Mouse (Mus musculus) thymus, adult 2 months (tissue): Measurements from ENCODE around the gene Il25.

ENCODE experiments used
- CTCF ChIP-seq: fragments of 200-500 bp; IDR thresholded peaks from 2 replicates; pipeline ENCODE4 v1.5.1; 2012; ENCODE audit warnings: mild to moderate bottlenecking, control low read depth, low read length, moderate library complexity, borderline replicate concordance; ENCODE audit not compliant: control insufficient read depth, poor library complexity, insufficient read depth; ENCODE audit errors: extremely low read depth
- POLR2A ChIP-seq: fragments of 200-500 bp; IDR thresholded peaks from 2 replicates; pipeline ENCODE4 v1.6.1; 2012; ENCODE audit warnings: mild to moderate bottlenecking, low read length, control low read depth, moderate library complexity; ENCODE audit not compliant: control insufficient read depth, poor library complexity, insufficient read depth; ENCODE audit errors: extremely low read depth

DNA sequence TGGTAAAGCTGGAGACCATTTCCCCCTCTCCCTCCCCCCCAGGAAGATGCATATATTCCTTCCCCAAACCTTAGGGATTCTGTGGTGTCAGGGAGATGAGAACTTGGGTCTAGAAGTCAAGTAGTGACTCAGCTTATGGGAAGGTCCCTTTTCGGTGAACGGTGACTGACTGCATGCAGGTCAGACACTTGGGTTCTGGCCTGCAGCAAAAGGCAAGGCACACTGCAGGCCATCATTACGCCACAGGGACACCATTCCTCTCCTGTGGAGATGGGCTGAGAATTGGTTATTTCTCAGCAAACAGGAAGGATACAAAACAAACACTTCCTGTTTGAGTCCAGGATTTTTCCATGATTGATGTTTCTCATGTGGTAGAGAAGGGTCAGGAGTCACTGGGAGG lies 26.7 kb downstream of the Il25 start:
- TF ChIP-seq POLR2A (no peak), CTCF (no peak)
